Mouse (Mus musculus): ENCODE results near the gene Akap7. TPM values are rescaled to one million over a fixed set of nuclear protein-coding genes. Genes with fewer than 3 reads are reported as not detected.
"Not testable (repeated sequence)": the region's sequence is repeated elsewhere in the genome, so short reads cannot be mapped to it uniquely, and the experiment has no call there.

The Akap7 gene
- polyA plus RNA-seq, 1 experiment from 2014 or later = 17.0 TPM

DNA sequence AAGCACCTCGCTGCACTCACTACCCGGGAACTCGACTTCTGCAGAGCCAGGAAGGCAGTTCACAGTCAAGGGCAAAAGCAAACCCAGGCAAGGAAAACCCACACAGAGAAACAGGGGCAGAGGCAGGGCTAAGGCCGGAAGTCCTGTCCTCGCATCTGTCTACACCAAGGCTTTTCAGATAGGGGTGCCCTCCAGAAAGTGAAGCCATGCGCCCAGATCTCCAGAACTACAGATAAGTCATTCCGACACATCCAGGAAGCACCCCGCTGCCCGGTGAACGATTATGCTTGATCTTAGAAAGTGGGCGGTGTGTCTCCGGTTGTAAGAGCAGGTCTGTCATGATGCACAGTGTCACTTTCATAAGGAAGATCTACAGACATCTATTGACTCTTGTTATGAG, 109.1 kb downstream of the Akap7 start:
- no peaks in the 10 kb centered on the region for H3K36me3 ChIP-seq (replicated peaks)
- no peak overlapping the region for H3K27ac ChIP-seq (replicated peaks)
- H3K4me3 ChIP-seq = no peak overlapping the region
- no peak for DNase-seq (ENCODE audit: low spot score)
- H3K4me1 ChIP-seq = peaks cover 13% of the 10 kb centered on the region
- WGBS = 83% methylated on average over 12 of the region's 12 CpGs
- H3K9me3 ChIP-seq = no peaks in the 10 kb centered on the region
- peaks cover 16% of the 10 kb centered on the region for H3K27me3 ChIP-seq (replicated peaks; ENCODE audit: low read depth, poor library complexity, severe bottlenecking)

- Histone ChIP-seq H3K4me1 (peaks cover 13% of the 10 kb centered on the region), H3K27ac (replicated peaks) (no peak overlapping the region), H3K9me3 (no peaks in the 10 kb centered on the region), H3K4me3 (no peak overlapping the region), H3K27me3 (replicated peaks; ENCODE audit: low read depth, poor library complexity, severe bottlenecking) (peaks cover 16% of the 10 kb centered on the region), H3K36me3 (replicated peaks) (no peaks in the 10 kb centered on the region)
- 80% methylated on average over 9 of the region's 9 CpGs for WGBS
- no peak for DNase-seq (ENCODE audit: low spot score)
These were observed 109.6 kb downstream of the Akap7 start for GRCm38 (mm10) chr10:25198048-25198447.

- no peaks in the 10 kb centered on the region for H3K36me3 ChIP-seq (replicated peaks)
- no peak overlapping the region for H3K4me3 ChIP-seq
- 87% methylated on average over 5 of the region's 5 CpGs for WGBS
- H3K27me3 ChIP-seq (replicated peaks; ENCODE audit: low read depth, poor library complexity, severe bottlenecking) = no peaks in the 10 kb centered on the region
- no peak for DNase-seq (ENCODE audit: low spot score)
- no peaks in the 10 kb centered on the region for H3K9me3 ChIP-seq
- no peaks in the 10 kb centered on the region for H3K4me1 ChIP-seq
- no peak overlapping the region for H3K27ac ChIP-seq (replicated peaks)
These were observed 115.2 kb downstream of the Akap7 start for GRCm38 (mm10) chr10:25192180-25193073.

DNA sequence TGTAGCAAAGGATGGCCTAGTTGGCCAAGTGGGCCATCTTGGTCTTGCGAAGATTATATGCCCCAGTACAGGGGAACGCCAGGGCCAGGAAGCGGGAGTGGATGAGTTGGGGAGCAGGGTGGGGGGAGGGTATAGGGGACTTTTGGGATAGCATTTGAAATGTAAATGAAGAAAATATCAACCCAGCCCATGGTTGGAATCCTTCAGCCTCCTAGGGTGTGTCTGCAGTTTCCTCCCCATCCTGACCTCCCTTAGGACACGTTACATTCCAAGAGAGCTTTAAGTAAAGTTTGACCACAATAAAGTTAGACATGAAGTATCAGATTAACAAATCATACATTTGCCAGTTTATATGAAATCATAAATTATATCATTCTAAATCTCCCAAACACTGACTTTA, 116.5 kb downstream of the Akap7 start:
- no peaks in the 10 kb centered on the region for H3K4me1 ChIP-seq
- no peak overlapping the region for H3K27ac ChIP-seq (replicated peaks)
- WGBS = 94% methylated on average over 4 of the region's 4 CpGs
- H3K27me3 ChIP-seq (replicated peaks; ENCODE audit: low read depth, poor library complexity, severe bottlenecking) = no peaks in the 10 kb centered on the region
- no peak for DNase-seq (ENCODE audit: low spot score)
- H3K4me3 ChIP-seq = no peak overlapping the region
- H3K36me3 ChIP-seq (replicated peaks) = no peaks in the 10 kb centered on the region
- no peaks in the 10 kb centered on the region for H3K9me3 ChIP-seq

DNA sequence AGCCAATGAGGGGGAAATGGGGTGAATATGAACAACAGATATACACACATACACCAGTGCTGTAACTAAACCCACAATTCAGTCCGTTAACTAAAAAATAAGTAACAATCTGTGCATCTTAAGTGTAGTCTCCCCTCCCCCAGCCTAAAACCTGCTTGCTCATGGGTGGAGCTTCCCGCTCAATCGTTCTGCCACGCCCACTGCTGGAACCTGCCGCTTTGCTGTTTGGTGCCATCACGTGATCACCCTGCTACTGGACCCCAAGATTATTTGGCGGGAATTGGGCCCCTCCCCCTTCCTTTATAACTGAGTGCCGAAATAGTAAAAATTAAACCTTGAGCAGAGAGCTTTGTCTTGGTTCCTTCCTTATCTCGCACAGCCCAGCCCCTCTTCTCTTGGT, 121.4 kb downstream of the Akap7 start:
- H3K4me3 ChIP-seq; DNase-seq (ENCODE audit: low spot score); H3K9me3 ChIP-seq; H3K36me3 ChIP-seq (replicated peaks); H3K27ac ChIP-seq (replicated peaks); H3K4me1 ChIP-seq; H3K27me3 ChIP-seq (replicated peaks; ENCODE audit: low read depth, poor library complexity, severe bottlenecking): not testable (repeated sequence)
- WGBS = 58% methylated on average over 9 of the region's 9 CpGs

GRCm38 (mm10) chr10:25185691-25186090, 122.0 kb downstream of the Akap7 start:
- no peaks in the 10 kb centered on the region for H3K9me3 ChIP-seq
- H3K27ac ChIP-seq (replicated peaks) = no peak overlapping the region
- no peak overlapping the region for H3K4me3 ChIP-seq
- no peaks in the 10 kb centered on the region for H3K36me3 ChIP-seq (replicated peaks)
- WGBS = 92% methylated on average over 4 of the region's 4 CpGs
- H3K27me3 ChIP-seq (replicated peaks; ENCODE audit: low read depth, poor library complexity, severe bottlenecking) = no peaks in the 10 kb centered on the region
- no peaks in the 10 kb centered on the region for H3K4me1 ChIP-seq
- no peak for DNase-seq (ENCODE audit: low spot score)

DNA sequence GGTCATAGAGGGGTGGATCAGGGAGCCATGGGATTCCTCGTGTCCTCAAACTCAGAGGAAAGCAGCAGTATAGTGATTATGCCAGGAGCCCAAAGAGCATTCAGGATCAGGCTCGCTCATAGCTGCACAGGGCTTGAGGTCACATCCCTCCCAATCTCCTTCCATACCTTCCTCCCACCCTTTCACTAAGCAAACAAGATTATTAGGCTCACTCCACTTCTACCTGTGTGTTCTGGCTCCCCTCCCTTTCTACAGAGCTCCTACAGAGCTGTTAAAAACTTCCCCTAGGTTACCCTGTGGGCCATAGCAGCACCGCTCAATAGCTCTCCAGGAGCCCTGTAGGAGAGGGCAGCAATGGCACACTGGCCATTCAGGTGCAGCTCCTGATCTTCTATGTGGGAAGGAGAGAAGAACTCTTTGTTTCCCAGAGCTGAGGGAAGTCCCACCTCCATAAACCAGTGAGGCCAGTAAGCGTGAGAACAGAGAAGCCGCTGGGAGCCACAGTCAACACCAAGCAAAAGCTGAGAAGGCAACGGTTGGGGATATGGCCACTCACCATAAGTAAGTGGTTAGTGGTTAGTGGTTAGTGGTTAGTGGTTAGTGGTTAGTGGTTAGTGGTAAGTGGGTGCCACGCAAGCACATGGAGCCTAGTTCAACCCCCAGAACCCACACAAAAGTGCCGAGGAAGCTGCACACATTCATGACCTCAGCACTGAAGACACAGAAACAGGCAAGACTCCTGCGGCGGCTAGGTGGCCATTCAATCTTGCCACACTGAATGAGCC, 122.7 kb downstream of the Akap7 start:
- H3K27me3 ChIP-seq (replicated peaks; ENCODE audit: low read depth, poor library complexity, severe bottlenecking) = no peaks in the 10 kb centered on the region
- H3K36me3 ChIP-seq (replicated peaks) = no peaks in the 10 kb centered on the region
- H3K4me1 ChIP-seq = no peaks in the 10 kb centered on the region
- no peak for DNase-seq (ENCODE audit: low spot score)
- no peaks in the 10 kb centered on the region for H3K9me3 ChIP-seq
- H3K27ac ChIP-seq (replicated peaks) = no peak overlapping the region
- H3K4me3 ChIP-seq = no peak overlapping the region
- 81% methylated on average over 10 of the region's 10 CpGs for WGBS

DNA sequence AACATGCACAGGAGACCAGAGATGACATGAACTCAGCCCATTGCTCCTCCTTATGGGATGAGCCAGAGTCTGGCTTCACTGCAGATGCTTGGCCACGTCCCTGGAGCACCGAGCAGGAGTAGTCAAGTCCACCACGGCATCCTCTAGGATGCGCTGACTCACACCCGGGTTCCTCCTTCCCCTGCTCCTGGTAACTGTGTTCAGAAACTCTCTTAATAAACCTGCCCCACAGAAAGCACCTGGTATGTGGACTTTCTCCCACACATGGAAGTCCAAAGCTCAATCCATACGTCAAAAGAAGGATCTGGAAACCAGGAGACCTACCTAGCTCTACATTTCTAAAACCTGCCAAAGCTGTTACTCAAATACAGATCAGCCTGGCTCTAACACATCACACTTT, 124.4 kb downstream of the Akap7 start:
- DNase-seq (ENCODE audit: low spot score) = no peak
- 92% methylated on average over 6 of the region's 6 CpGs for WGBS
- no peaks in the 10 kb centered on the region for H3K36me3 ChIP-seq (replicated peaks)
- H3K27me3 ChIP-seq (replicated peaks; ENCODE audit: low read depth, poor library complexity, severe bottlenecking) = no peaks in the 10 kb centered on the region
- H3K4me3 ChIP-seq = no peak overlapping the region
- no peak overlapping the region for H3K27ac ChIP-seq (replicated peaks)
- H3K9me3 ChIP-seq = no peaks in the 10 kb centered on the region
- H3K4me1 ChIP-seq = no peaks in the 10 kb centered on the region

DNA sequence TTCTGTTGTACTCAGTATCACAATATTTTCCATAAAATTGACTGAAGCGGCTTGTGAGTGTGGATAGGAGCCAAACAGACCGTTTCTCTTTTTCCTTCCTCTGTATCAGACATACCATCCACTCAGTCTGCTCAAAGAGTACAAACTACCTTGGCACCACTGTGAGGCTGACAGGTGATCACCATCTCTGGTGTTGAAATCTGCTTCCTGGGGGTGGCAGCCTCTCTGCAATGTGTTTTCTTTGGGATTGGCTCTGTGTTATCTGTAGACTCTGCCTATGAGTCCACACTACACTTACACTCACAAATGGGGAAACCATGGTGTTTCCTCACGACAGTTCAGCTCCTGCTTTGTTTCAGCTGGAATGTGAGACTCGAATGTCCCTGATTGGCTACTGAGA, 128.6 kb downstream of the Akap7 start:
- no peaks in the 10 kb centered on the region for H3K27me3 ChIP-seq (replicated peaks; ENCODE audit: low read depth, poor library complexity, severe bottlenecking)
- DNase-seq (ENCODE audit: low spot score) = no peak
- H3K4me1 ChIP-seq = no peaks in the 10 kb centered on the region
- H3K27ac ChIP-seq (replicated peaks) = no peak overlapping the region
- H3K4me3 ChIP-seq = no peak overlapping the region
- no peaks in the 10 kb centered on the region for H3K36me3 ChIP-seq (replicated peaks)
- 83% methylated on average over 4 of the region's 4 CpGs for WGBS
- H3K9me3 ChIP-seq = no peaks in the 10 kb centered on the region

- no peak for DNase-seq (ENCODE audit: low spot score)
- WGBS = 88% methylated on average over 5 of the region's 5 CpGs
These were observed 130.4 kb downstream of the Akap7 start for GRCm38 (mm10) chr10:25177270-25177669.

GRCm38 (mm10) chr10:25174872-25175271, 132.8 kb downstream of the Akap7 start:
- H3K4me3 ChIP-seq = no peak overlapping the region
- no peaks in the 10 kb centered on the region for H3K27me3 ChIP-seq (replicated peaks; ENCODE audit: low read depth, poor library complexity, severe bottlenecking)
- WGBS = 80% methylated on average over 2 of the region's 2 CpGs
- H3K9me3 ChIP-seq = 0 out of 2 replicates have a peak, but pooled peaks cover 7% of the 10 kb centered on the region
- no peaks in the 10 kb centered on the region for H3K4me1 ChIP-seq
- no peak for DNase-seq (ENCODE audit: low spot score)
- H3K36me3 ChIP-seq (replicated peaks) = no peaks in the 10 kb centered on the region
- no peak overlapping the region for H3K27ac ChIP-seq (replicated peaks)

More at GRCm38 (mm10) chr10:25177270-25177669, 130.4 kb downstream of the Akap7 start:
- Histone ChIP-seq H3K27me3 (replicated peaks; ENCODE audit: low read depth, poor library complexity, severe bottlenecking) (no peaks in the 10 kb centered on the region), H3K4me1 (no peaks in the 10 kb centered on the region), H3K9me3 (no peaks in the 10 kb centered on the region), H3K36me3 (replicated peaks) (no peaks in the 10 kb centered on the region), H3K27ac (replicated peaks) (no peak overlapping the region), H3K4me3 (no peak overlapping the region)

GRCm38 (mm10) chr10:25167365-25168194, 140.1 kb downstream of the Akap7 start:
- Histone ChIP-seq H3K27ac (replicated peaks) (no peak overlapping the region), H3K27me3 (replicated peaks; ENCODE audit: low read depth, poor library complexity, severe bottlenecking) (no peaks in the 10 kb centered on the region), H3K9me3 (0 out of 2 replicates have a peak, but pooled peaks cover 7% of the 10 kb centered on the region), H3K4me1 (no peaks in the 10 kb centered on the region), H3K4me3 (no peak overlapping the region), H3K36me3 (replicated peaks) (no peaks in the 10 kb centered on the region)
- no peak for DNase-seq (ENCODE audit: low spot score)
- WGBS = 69% methylated on average over 6 of the region's 6 CpGs
